8 mouse cellular contexts compared by ENCODE assay signal in the genomic region with DNA sequence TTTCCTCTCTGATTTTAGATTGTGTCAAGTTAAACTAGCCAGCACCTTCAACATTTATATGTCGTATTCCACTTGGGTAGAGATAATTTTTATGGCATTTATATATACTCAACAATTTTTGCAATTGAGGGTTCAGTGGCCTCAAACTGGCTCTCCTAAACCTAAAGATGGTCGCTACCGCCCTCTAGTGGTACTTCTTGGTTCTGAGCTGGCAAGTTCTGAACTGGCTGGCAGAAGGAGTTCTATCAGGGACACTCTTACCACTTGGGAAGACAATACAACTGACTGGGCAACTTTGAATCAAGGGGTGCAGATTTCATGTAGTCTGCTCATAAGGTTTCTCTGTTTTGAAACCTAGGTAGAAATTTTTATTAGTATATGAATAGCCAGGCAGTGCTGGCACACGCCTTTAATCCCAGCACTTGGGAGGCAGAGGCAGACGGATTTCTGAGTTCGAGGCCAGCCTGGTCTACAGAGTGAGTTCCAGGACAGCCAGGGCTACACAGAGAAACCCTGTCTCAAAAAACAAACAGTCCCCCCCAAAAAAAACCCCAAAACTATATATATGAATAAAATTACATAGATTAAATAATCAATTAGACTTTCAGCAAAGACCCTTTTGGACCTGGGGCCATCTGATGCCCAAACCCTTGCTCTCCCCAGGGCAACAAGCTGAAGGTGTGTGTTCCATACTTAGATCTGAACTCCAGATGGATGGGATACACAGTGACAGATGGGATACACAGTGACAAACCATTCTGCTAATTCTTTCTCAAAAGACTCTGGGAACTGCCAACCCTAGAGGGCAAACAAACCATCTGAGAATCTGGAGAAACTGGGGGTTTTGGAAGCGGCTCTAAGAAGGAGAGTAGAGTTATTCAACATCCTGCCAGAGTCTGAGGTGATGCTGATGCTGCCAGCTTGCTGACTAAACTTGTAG. TPM values are rescaled to one million over a fixed set of nuclear protein-coding genes. Genes with fewer than 3 reads are reported as not detected.
DNase-seq lines count a peak whose midpoint lies in the region; ATAC-seq and TF ChIP-seq lines count a peak whose summit lies in the region.

No protein-coding gene starts in this region.

- H3K9ac ChIP-seq in liver, postnatal 0 days (replicated peaks), result no peak overlapping the region

- WGBS in liver, postnatal 0 days (ENCODE audit: insufficient replicate concordance), result 45% methylated on average over 7 of the region's 7 CpGs

- H3K36me3 ChIP-seq in liver, postnatal 0 days (replicated peaks; ENCODE audit: insufficient read depth, low read length), result no peaks in the 10 kb centered on the region

- no peaks in the 10 kb centered on the region for H3K27me3 ChIP-seq in liver, postnatal 0 days (ENCODE audit: insufficient read depth, low read length)

- no peak overlapping the region for H3K27ac ChIP-seq in liver, postnatal 0 days (ENCODE audit: low read depth)

- peak; percentile 37 for DNase-seq in adrenal gland, adult 8-10 months
- DNase-seq in embryo, embryonic 10.5 days (ENCODE audit: low spot score), result peak; percentile 78
- peak; percentile 26 for DNase-seq in gastrocnemius, postnatal 25 days
- peak; percentile 85 for DNase-seq in kidney, postnatal 10 days
- peak; percentile 76 for DNase-seq in liver, postnatal 0 days
- peak; percentile 6 for DNase-seq in ovary, adult 18-20 months (ENCODE audit: low spot score)
- peak; percentile 7 to 9 for DNase-seq in thymus, adult 18-20 months

- TF ChIP-seq CTCF in liver, postnatal 0 days (IDR thresholded peaks at IDR 0.05; ENCODE audit: low read depth), result peak; percentile 83

- peak; percentile 83 for ATAC-seq in CD4-positive, CD25-positive, alpha-beta regulatory T cell, adult 4 months
- no peak for ATAC-seq in liver, postnatal 0 days

- no peaks in the 10 kb centered on the region for H3K4me1 ChIP-seq in liver, postnatal 0 days (ENCODE audit: insufficient read depth)

- no peak for TF ChIP-seq EP300 in liver, postnatal 0 days (IDR thresholded peaks at IDR 0.05; ENCODE audit: low read depth)

- no peaks in the 10 kb centered on the region for H3K9me3 ChIP-seq in liver, postnatal 0 days (ENCODE audit: low read length)

- no peak overlapping the region for H3K4me2 ChIP-seq in liver, postnatal 0 days (ENCODE audit: low read depth, low read length)

- H3K4me3 ChIP-seq in liver, postnatal 0 days (ENCODE audit: low read depth, low read length), result no peak overlapping the region

RNA-seq across cellular contexts. Expression of gene Gm38100, which starts 4.0 kb away (rescaled TPM):
- not detected for polyA plus RNA-seq in CD4-positive, CD25-positive, alpha-beta regulatory T cell, adult 4 months (2017; shearing (Covaris generic))
- total RNA-seq in adrenal gland, adult 8-10 months (2022), result not detected
- not detected for total RNA-seq in gastrocnemius, postnatal 25 days (2021)
- not detected in 2 replicates for polyA plus RNA-seq in liver, postnatal 0 days (2015; fragmentation: Nextera tagmentation; extraction: Ambion mirVana)

RNA-seq across cellular contexts. Expression of gene Exo1, which starts 43.7 kb away (rescaled TPM):
- 1 to 10 TPM; 2.9 to 3.4 TPM for polyA plus RNA-seq in CD4-positive, CD25-positive, alpha-beta regulatory T cell, adult 4 months (2017; shearing (Covaris generic))
- 1 to 10 TPM in 2 of 4 experiments, under 1 TPM in 2; 0.35 to 1.4 (median 1.1) TPM for total RNA-seq in adrenal gland, adult 8-10 months (2022)
- under 1 TPM in 1 of 2 experiments, not detected in 1; 0.64 TPM for total RNA-seq in gastrocnemius, postnatal 25 days (2021)
- 10.8 and 13.6 TPM in 2 replicates for polyA plus RNA-seq in liver, postnatal 0 days (2015; fragmentation: Nextera tagmentation; extraction: Ambion mirVana)

RNA-seq across cellular contexts. Expression of gene Rbm8a2, which starts 54.8 kb away (rescaled TPM):
- 1 to 10 TPM in 1 of 2 experiments, not detected in 1; 2.5 TPM for polyA plus RNA-seq in CD4-positive, CD25-positive, alpha-beta regulatory T cell, adult 4 months (2017; shearing (Covaris generic))
- total RNA-seq in adrenal gland, adult 8-10 months (2022), result under 1 TPM in 1 of 4 experiments, not detected in 3; 0.17 TPM
- total RNA-seq in gastrocnemius, postnatal 25 days (2021), result not detected
- polyA plus RNA-seq in liver, postnatal 0 days (2015; fragmentation: Nextera tagmentation; extraction: Ambion mirVana), result 0.25 and 0.36 TPM in 2 replicates

Comparison
In these comparisons a context has a peak if more than half of its experiments do, and no peak if none do; other contexts are left out.
1. DNase-seq: peak in every context shown above with its lines; median percentile 85 in kidney, postnatal 10 days; 78 in embryo, embryonic 10.5 days; 76 in liver, postnatal 0 days; 37 in adrenal gland, adult 8-10 months; 26 in gastrocnemius, postnatal 25 days; 8 in thymus, adult 18-20 months; 6 in ovary, adult 18-20 months.